Mouse (Mus musculus) gastrocnemius, adult 8-10 months (tissue): ENCODE results near the gene Atg9a. TPM values are rescaled to one million over a fixed set of nuclear protein-coding genes. Genes with fewer than 3 reads are reported as not detected.
"Not testable (repeated sequence)": the region's sequence is repeated elsewhere in the genome, so short reads cannot be mapped to it uniquely, and the experiment has no call there.

ENCODE experiments used
- DNase-seq, 2 experiments: peaks; one replicate each; pipeline ENCODE4 v3.0.0; 2022; ENCODE audit warnings: low spot score in 2 of 2
- total RNA-seq, 4 experiments: library from RNA; stranded (reverse); gene quantifications; 2 replicates each; pipeline ENCODE4 v1.2.4; 2022

Atg9a gene
- total RNA-seq = 100 to 1,000 TPM in 3 of 4 experiments, 10 to 100 TPM in 1; 98.1 to 122 (median 111) TPM

GRCm38 (mm10) chr1:75191622-75192402, at the start of gene Atg9a, which contains the start of gene Ankzf1:
Gene Atg9a, minus strand, starts transcription at chr1:75192196.
Gene Ankzf1, plus strand, starts transcription at chr1:75192151.
- DNase-seq = peak; percentile 94 to 98

GRCm38 (mm10) chr1:75239591-75239990, 47.6 kb upstream of the Atg9a start:
- DNase-seq = no peak

- peak; percentile 81 to 88 for DNase-seq
Measured at GRCm38 (mm10) chr1:75236117-75237050, 44.4 kb upstream of the Atg9a start, which contains the start of gene Dnajb2. Gene Dnajb2, plus strand, starts transcription at chr1:75236406.

- no peak for DNase-seq
Measured at GRCm38 (mm10) chr1:75234606-75235005, 42.6 kb upstream of the Atg9a start.

GRCm38 (mm10) chr1:75232489-75232888, 40.5 kb upstream of the Atg9a start:
- DNase-seq = not testable (repeated sequence)

GRCm38 (mm10) chr1:75231664-75232152, 39.7 kb upstream of the Atg9a start, which contains the start of gene A630095N17Rik:
Gene A630095N17Rik, minus strand, starts transcription at chr1:75232102.
- no peak for DNase-seq

GRCm38 (mm10) chr1:75231224-75231623, 39.2 kb upstream of the Atg9a start:
- DNase-seq = no peak

GRCm38 (mm10) chr1:75230335-75230994, 38.5 kb upstream of the Atg9a start:
- no peak for DNase-seq

- DNase-seq = no peak
Measured at GRCm38 (mm10) chr1:75229158-75229557, 37.2 kb upstream of the Atg9a start.

GRCm38 (mm10) chr1:75227653-75228052, 35.7 kb upstream of the Atg9a start:
- DNase-seq = no peak

GRCm38 (mm10) chr1:75226138-75226537, 34.1 kb upstream of the Atg9a start:
- no peak for DNase-seq

- no peak for DNase-seq
Measured at GRCm38 (mm10) chr1:75225473-75225872, 33.5 kb upstream of the Atg9a start.

GRCm38 (mm10) chr1:75223532-75223931, 31.5 kb upstream of the Atg9a start:
- no peak for DNase-seq

- no peak for DNase-seq
Measured at GRCm38 (mm10) chr1:75222926-75223325, 30.9 kb upstream of the Atg9a start.

- no peak for DNase-seq
Measured at GRCm38 (mm10) chr1:75221538-75221937, 29.5 kb upstream of the Atg9a start.

- DNase-seq = no peak
Measured at GRCm38 (mm10) chr1:75219531-75219930, 27.5 kb upstream of the Atg9a start, which contains the start of gene Tuba4a. Gene Tuba4a, minus strand, starts transcription at chr1:75219865.

- DNase-seq = peak; percentile 90 to 92
Measured at GRCm38 (mm10) chr1:75219078-75219477, 27.1 kb upstream of the Atg9a start.

GRCm38 (mm10) chr1:75218227-75219001, 26.4 kb upstream of the Atg9a start:
- peak; percentile 88 to 94 for DNase-seq

- no peak for DNase-seq
Measured at GRCm38 (mm10) chr1:75217893-75218226, 25.9 kb upstream of the Atg9a start.
